In the genomic region with DNA sequence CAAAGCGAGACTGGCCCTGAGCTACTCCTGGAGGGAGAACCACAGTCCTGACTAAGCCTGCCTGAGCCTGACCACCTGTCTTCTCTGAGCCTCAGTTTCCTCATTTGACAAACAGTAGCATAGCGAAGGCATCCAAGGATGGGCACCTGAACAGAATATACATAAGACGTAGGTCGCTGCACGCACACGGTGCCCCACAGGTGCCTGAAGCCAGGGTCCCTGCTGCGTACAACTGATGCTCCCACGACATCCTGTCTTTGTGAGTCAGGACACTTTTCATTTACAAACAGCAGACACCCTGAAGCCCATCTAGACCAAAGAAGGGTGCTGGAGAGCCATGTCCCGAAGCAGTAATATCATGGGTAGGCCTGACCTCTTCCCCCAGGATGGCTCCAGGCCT, we compare ENCODE assay signal across 22 mouse cellular contexts. TPM values are rescaled to one million over a fixed set of nuclear protein-coding genes. Genes with fewer than 3 reads are reported as not detected.
DNase-seq lines count a peak whose midpoint lies in the region; ATAC-seq and TF ChIP-seq lines count a peak whose summit lies in the region.
"Had no signal": no experiment of that assay in that cellular context is flagged by ENCODE, and none has a peak within 500 bp of the region (broad histone marks: within the 10 kb centered on the region; RNA-seq: fewer than 3 reads in every experiment).

No protein-coding gene starts in this region.

- H3K9ac ChIP-seq in MEL (ENCODE audit: control insufficient read depth, low read depth, low read length, poor library complexity, severe bottlenecking) = peak overlapping the region; percentile 61
- H3K9ac ChIP-seq: embryonic facial prominence, embryonic 12.5 days; forebrain, embryonic 12.5 days; heart, embryonic 15.5 days; hindbrain, embryonic 14.5 days had no signal

- H3K79me2 ChIP-seq in MEL (ENCODE audit: control insufficient read depth, insufficient read depth, low read length, poor library complexity) = no peaks in the 10 kb centered on the region; the same call in 1 of the 2 replicates

- H3K27me3 ChIP-seq in MEL (ENCODE audit: control insufficient read depth in 1 of 2, insufficient read depth in 2 of 2, low read length in 2 of 2) = no peaks in the 10 kb centered on the region
- H3K27me3 ChIP-seq: CH12.LX; embryonic facial prominence, embryonic 12.5 days; forebrain, embryonic 12.5 days; heart, embryonic 15.5 days had no signal

- H3K9me3 ChIP-seq in MEL (replicated peaks; ENCODE audit: insufficient read depth, low read length) = no peaks in the 10 kb centered on the region
- H3K9me3 ChIP-seq: embryonic facial prominence, embryonic 12.5 days; forebrain, embryonic 12.5 days; heart, embryonic 15.5 days; hindbrain, embryonic 10.5 days had no signal

- TF ChIP-seq CTCF in MEL (IDR thresholded peaks at IDR 0.05 in 2 of 3, conservative IDR thresholded peaks at IDR 0.05 in 1 of 3; ENCODE audit: control insufficient read depth in 1 of 3, insufficient read depth in 1 of 3, low read depth in 2 of 3, low read length in 3 of 3, poor library complexity in 1 of 3, severe bottlenecking in 1 of 3) = no peak
- no peak for TF ChIP-seq CTCF in lung, adult 2 months (IDR thresholded peaks at IDR 0.05; ENCODE audit: insufficient read depth, low read length)

- TF ChIP-seq POLR2A in MEL (IDR thresholded peaks at IDR 0.05; ENCODE audit: control insufficient read depth in 1 of 2, insufficient read depth in 1 of 2, low read depth in 1 of 2, low read length in 2 of 2, poor library complexity in 1 of 2) = no peak
- no peak for TF ChIP-seq POLR2A in lung, adult 2 months (IDR thresholded peaks at IDR 0.05; ENCODE audit: borderline replicate concordance, extremely low read depth, low read depth, low read length)

- peak; percentile 19 for DNase-seq in thymus, postnatal 0 days (ENCODE audit: low spot score)
- DNase-seq in thymus, adult 18-20 months = no peak
- peak; percentile 29 for DNase-seq in MEL (ENCODE audit: low read depth, low spot score)
- no peak for DNase-seq in lung, adult 2 months
- no peak for DNase-seq in heart, adult 18-20 months
- DNase-seq: adrenal gland, adult 8-10 months; adrenal gland, postnatal 36 days; cerebellum, adult 8-10 months; cerebellum, postnatal 25 days; gastrocnemius, postnatal 14 days; heart, postnatal 14 days had no signal

- peaks cover 5 to 37% of the 10 kb centered on the region in 2 experiments for H3K4me1 ChIP-seq in MEL (ENCODE audit: control insufficient read depth in 1 of 2, insufficient read depth in 2 of 2, low read length in 2 of 2)
- no peaks in the 10 kb centered on the region for H3K4me1 ChIP-seq in lung, adult 2 months (ENCODE audit: control insufficient read depth, insufficient read depth, low read length)
- H3K4me1 ChIP-seq: embryonic facial prominence, embryonic 12.5 days had no signal

- no peak for TF ChIP-seq RAD21 in MEL (IDR thresholded peaks at IDR 0.05; ENCODE audit: low read depth, low read length)

- WGBS in lung, adult 2 months = 88% methylated on average over 9 of the region's 9 CpGs

- ATAC-seq in inflammation-experienced regulatory T-cells, adult 6 months = peak; percentile 35
- ATAC-seq: forebrain, embryonic 16.5 days; intestine, postnatal 0 days had no signal

- no peak overlapping the region for H3K4me3 ChIP-seq in MEL (ENCODE audit: control insufficient read depth in 1 of 2, insufficient read depth in 1 of 2, low read depth in 2 of 2, low read length in 2 of 2)
- H3K4me3 ChIP-seq in lung, adult 2 months (replicated peaks; ENCODE audit: extremely low read depth, low read depth, low read length) = no peak overlapping the region
- H3K4me3 ChIP-seq: embryonic facial prominence, embryonic 12.5 days; forebrain, embryonic 12.5 days; heart, embryonic 15.5 days; hindbrain, embryonic 10.5 days had no signal

- H3K36me3 ChIP-seq in MEL (ENCODE audit: control insufficient read depth in 1 of 2, insufficient read depth in 2 of 2, low read length in 2 of 2) = peaks cover 0 to 21% of the 10 kb centered on the region in 2 experiments; a peak in 2 of 4 replicates
- H3K36me3 ChIP-seq: embryonic facial prominence, embryonic 12.5 days; heart, embryonic 15.5 days had no signal

- no peak for TF ChIP-seq EP300 in MEL (IDR thresholded peaks at IDR 0.05; ENCODE audit: low read depth in 1 of 2, low read length in 2 of 2)

- peak overlapping the region; percentile 99 for H3K27ac ChIP-seq in MEL (ENCODE audit: control insufficient read depth, low read depth, low read length)
- H3K27ac ChIP-seq: embryonic facial prominence, embryonic 12.5 days; forebrain, embryonic 12.5 days; heart, embryonic 15.5 days; hindbrain, embryonic 10.5 days; hindbrain, embryonic 14.5 days had no signal

TF ChIP-seq in MEL, 35 proteins besides CTCF, POLR2A, EP300 and RAD21:
- TF ChIP-seq NELFE (IDR thresholded peaks at IDR 0.05; ENCODE audit: low read depth, low read length) (0 out of 2 replicates have a peak, but pooled peaks have one; percentile 16), ELF1 (IDR thresholded peaks at IDR 0.05; ENCODE audit: low read depth, low read length) (no peak)

RNA-seq across cellular contexts. Expression of a gene that starts 11.0 kb away (rescaled TPM):
- polyA plus RNA-seq in thymus, postnatal 0 days (2015; fragmentation: Nextera tagmentation; extraction: Ambion mirVana) = 890 and 915 TPM in 2 replicates
- total RNA-seq in MEL (2012; rRNA removed) = 0.62 and 0.75 TPM in 2 replicates
- 1 to 10 TPM in 1 of 2 experiments, not detected in 1; 1.2 TPM for polyA plus RNA-seq in MEL (2012; ENCODE audit: insufficient read depth in 1 of 2, insufficient read length in 2 of 2, low read depth in 1 of 2, low replicate concordance in 2 of 2, missing spikeins in 1 of 2)
- 1,000 to 10,000 TPM in 1 of 3 experiments, 100 to 1,000 TPM in 2; 875 to 1,118 (median 889) TPM for polyA plus RNA-seq in inflammation-experienced regulatory T-cells, adult 6 months (2017; shearing (Covaris generic))
- polyA plus RNA-seq in lung, adult 2 months (2012; rRNA removed) = 16.3 and 17.4 TPM in 2 replicates
- total RNA-seq in heart, adult 18-20 months (2021) = 1 to 10 TPM in 1 of 2 experiments, under 1 TPM in 1; 0.52 to 5.7 TPM

RNA-seq across cellular contexts. Expression of a gene that starts 18.8 kb away (rescaled TPM):
- 39.4 and 43.3 TPM in 2 replicates for polyA plus RNA-seq in thymus, postnatal 0 days (2015; fragmentation: Nextera tagmentation; extraction: Ambion mirVana)
- total RNA-seq in MEL (2012; rRNA removed) = 28.9 and 33.3 TPM in 2 replicates
- 10 to 100 TPM in 1 of 2 experiments, not detected in 1; 81.6 TPM for polyA plus RNA-seq in MEL (2012; ENCODE audit: insufficient read depth in 1 of 2, insufficient read length in 2 of 2, low read depth in 1 of 2, low replicate concordance in 2 of 2, missing spikeins in 1 of 2)
- 10 to 100 TPM; 31.3 to 43.0 (median 38.4) TPM for polyA plus RNA-seq in inflammation-experienced regulatory T-cells, adult 6 months (2017; shearing (Covaris generic))
- 246 and 274 TPM in 2 replicates for polyA plus RNA-seq in lung, adult 2 months (2012; rRNA removed)
- total RNA-seq in heart, adult 18-20 months (2021) = 10 to 100 TPM; 24.8 to 25.8 TPM

RNA-seq across cellular contexts. Expression of a gene that starts 38.1 kb away (rescaled TPM):
- polyA plus RNA-seq in thymus, postnatal 0 days (2015; fragmentation: Nextera tagmentation; extraction: Ambion mirVana) = 5.1 and 6.7 TPM in 2 replicates
- 6.3 and 7.9 TPM in 2 replicates for total RNA-seq in MEL (2012; rRNA removed)
- polyA plus RNA-seq in MEL (2012; ENCODE audit: insufficient read depth in 1 of 2, insufficient read length in 2 of 2, low read depth in 1 of 2, low replicate concordance in 2 of 2, missing spikeins in 1 of 2) = 10 to 100 TPM in 1 of 2 experiments, not detected in 1; 13.0 TPM
- polyA plus RNA-seq in inflammation-experienced regulatory T-cells, adult 6 months (2017; shearing (Covaris generic)) = 1 to 10 TPM; 2.7 to 3.8 (median 3.3) TPM
- polyA plus RNA-seq in lung, adult 2 months (2012; rRNA removed) = 6.0 and 6.5 TPM in 2 replicates
- total RNA-seq in heart, adult 18-20 months (2021) = 1 to 10 TPM; 3.8 to 3.9 TPM

RNA-seq across cellular contexts. Expression of a gene that starts 56.3 kb away (rescaled TPM):
- polyA plus RNA-seq in thymus, postnatal 0 days (2015; fragmentation: Nextera tagmentation; extraction: Ambion mirVana) = 0.13 and 0.22 TPM in 2 replicates
- not detected in 2 replicates for total RNA-seq in MEL (2012; rRNA removed)
- polyA plus RNA-seq in MEL (2012; ENCODE audit: insufficient read depth in 1 of 2, insufficient read length in 2 of 2, low read depth in 1 of 2, low replicate concordance in 2 of 2, missing spikeins in 1 of 2) = not detected
- 1 to 10 TPM in 2 of 3 experiments, under 1 TPM in 1; 0.87 to 6.5 (median 6.0) TPM for polyA plus RNA-seq in inflammation-experienced regulatory T-cells, adult 6 months (2017; shearing (Covaris generic))
- polyA plus RNA-seq in lung, adult 2 months (2012; rRNA removed) = 11.0 and 20.6 TPM in 2 replicates
- total RNA-seq in heart, adult 18-20 months (2021) = 1 to 10 TPM in 1 of 2 experiments, under 1 TPM in 1; 0.32 to 4.2 TPM
- total RNA-seq: gastrocnemius, adult 18-20 months had no signal
- polyA plus RNA-seq: embryonic facial prominence, embryonic 12.5 days; forebrain, embryonic 12.5 days; forebrain, embryonic 16.5 days; heart, embryonic 11.5 days; heart, embryonic 15.5 days; hindbrain, embryonic 10.5 days; hindbrain, embryonic 14.5 days had no signal

Comparison
In these comparisons a context has a peak if more than half of its experiments do, and no peak if none do; other contexts are left out.
1. DNase-seq: peak in thymus, postnatal 0 days (single experiment) and MEL (single experiment); none in thymus, adult 18-20 months (0 of 2), lung, adult 2 months (single experiment) and heart, adult 18-20 months (0 of 2).
2. RNA of a gene that starts 11.0 kb away (polyA plus RNA-seq): 890 to 915 TPM in thymus, postnatal 0 days and 875 to 1,118 TPM in inflammation-experienced regulatory T-cells, adult 6 months; 16.3 to 17.4 TPM in lung, adult 2 months and 1.2 TPM in MEL; every median in the first group is over 10 times any median in the second.